Mouse (Mus musculus) heart, embryonic 10.5 days (tissue): ENCODE data around the gene Trim28. TPM values are rescaled to one million over a fixed set of nuclear protein-coding genes. Genes with fewer than 3 reads are reported as not detected.

Source experiments
- DNase-seq: peaks from one replicate; pipeline ENCODE4 v3.0.0-alpha.2; 2017; ENCODE audit warnings: low spot score
- H3K27ac ChIP-seq: fragments of 300-500 bp; sonication (generic); 2 replicates; pipeline ENCODE4 v1.5.1; 2016; ENCODE audit warnings: mild to moderate bottlenecking
- H3K27me3 ChIP-seq: fragments of 300-500 bp; sonication (generic); 2 replicates; pipeline ENCODE4 v1.6.1; 2016; ENCODE audit warnings: mild to moderate bottlenecking; ENCODE audit not compliant: poor library complexity, insufficient read depth, severe bottlenecking
- H3K36me3 ChIP-seq: fragments of 300-500 bp; sonication (generic); 2 replicates; pipeline ENCODE4 v1.6.1; 2016; ENCODE audit warnings: mild to moderate bottlenecking, moderate library complexity
- H3K4me1 ChIP-seq: fragments of 300-500 bp; sonication (generic); 2 replicates; pipeline ENCODE4 v1.6.1; 2016; ENCODE audit warnings: mild to moderate bottlenecking
- H3K4me3 ChIP-seq: fragments of 300-500 bp; sonication (generic); 2 replicates; pipeline ENCODE4 v1.5.1; 2016; ENCODE audit warnings: mild to moderate bottlenecking, moderate library complexity
- H3K9me3 ChIP-seq: fragments of 300-500 bp; sonication (generic); 2 replicates; pipeline ENCODE4 v1.6.1; 2016; ENCODE audit warnings: mild to moderate bottlenecking, moderate library complexity
- WGBS: fragments of 180-500 bp; shearing (Covaris S2); methylation state at CpG from one replicate; pipeline ENCODE4 v1.1.7; 2016; 5-methylcytosine and 5-hydroxymethylcytosine counted together
- polyA plus RNA-seq: library from polyadenylated mRNA; unstranded; fragments of >200 nt; fragmentation: Nextera tagmentation; extraction: Ambion mirVana; gene quantifications from 2 replicates; pipeline ENCODE4 v1.2.1, GENCODE M21; 2016

Gene Trim28
- polyA plus RNA-seq, 1 experiment from 2014 or later: 367 TPM

DNA sequence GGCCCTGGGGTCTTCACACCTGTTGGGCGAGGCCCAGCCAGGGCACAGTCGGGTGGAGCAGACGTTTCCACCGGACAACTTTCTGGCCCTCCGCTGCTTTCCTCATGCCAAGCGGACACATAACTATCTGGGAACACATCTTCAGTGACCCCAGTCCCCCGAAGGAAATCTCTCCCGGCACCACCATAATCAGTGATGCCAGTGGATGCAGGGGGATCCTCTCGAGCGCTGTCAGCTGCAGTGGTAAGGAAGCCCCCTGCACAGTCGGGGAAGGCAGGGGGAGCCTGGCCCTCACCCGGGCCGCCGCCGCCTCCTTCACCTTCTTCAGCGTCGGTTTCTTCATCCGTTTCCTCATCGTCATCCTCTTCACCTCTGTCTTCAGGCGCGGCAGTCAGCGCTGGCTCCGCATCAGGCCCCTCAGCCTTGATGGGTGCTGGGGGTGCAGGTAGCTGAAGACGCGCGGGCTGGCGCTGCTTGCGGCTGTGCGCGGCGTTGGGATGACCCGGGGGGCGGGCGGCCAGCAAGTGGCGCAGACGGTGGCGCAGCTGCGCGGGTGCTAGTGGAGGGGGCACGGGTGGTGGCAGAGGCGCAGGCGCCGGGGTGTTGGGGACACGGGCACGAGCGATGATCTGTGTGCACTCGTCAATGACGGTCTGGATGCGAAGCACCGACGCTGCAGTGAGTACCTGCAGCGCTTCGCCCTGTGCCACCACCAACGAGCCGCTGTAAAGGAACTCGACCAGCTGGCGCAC, 8.6 kb downstream of the Trim28 start:
- peaks cover 27% of the 10 kb centered on the region for H3K27me3 ChIP-seq
- H3K4me1 ChIP-seq: peaks cover 18% of the 10 kb centered on the region
- H3K4me3 ChIP-seq: peak overlapping the region; percentile 47
- H3K27ac ChIP-seq: no peak overlapping the region
- whole genome bisulfite sequencing: 30% methylated on average over 57 of the region's 57 CpGs
- H3K9me3 ChIP-seq: peaks cover 3% of the 10 kb centered on the region; the same call in 1 of the 2 replicates
- no peak for DNase-seq
- H3K36me3 ChIP-seq: peaks cover 33% of the 10 kb centered on the region

DNA sequence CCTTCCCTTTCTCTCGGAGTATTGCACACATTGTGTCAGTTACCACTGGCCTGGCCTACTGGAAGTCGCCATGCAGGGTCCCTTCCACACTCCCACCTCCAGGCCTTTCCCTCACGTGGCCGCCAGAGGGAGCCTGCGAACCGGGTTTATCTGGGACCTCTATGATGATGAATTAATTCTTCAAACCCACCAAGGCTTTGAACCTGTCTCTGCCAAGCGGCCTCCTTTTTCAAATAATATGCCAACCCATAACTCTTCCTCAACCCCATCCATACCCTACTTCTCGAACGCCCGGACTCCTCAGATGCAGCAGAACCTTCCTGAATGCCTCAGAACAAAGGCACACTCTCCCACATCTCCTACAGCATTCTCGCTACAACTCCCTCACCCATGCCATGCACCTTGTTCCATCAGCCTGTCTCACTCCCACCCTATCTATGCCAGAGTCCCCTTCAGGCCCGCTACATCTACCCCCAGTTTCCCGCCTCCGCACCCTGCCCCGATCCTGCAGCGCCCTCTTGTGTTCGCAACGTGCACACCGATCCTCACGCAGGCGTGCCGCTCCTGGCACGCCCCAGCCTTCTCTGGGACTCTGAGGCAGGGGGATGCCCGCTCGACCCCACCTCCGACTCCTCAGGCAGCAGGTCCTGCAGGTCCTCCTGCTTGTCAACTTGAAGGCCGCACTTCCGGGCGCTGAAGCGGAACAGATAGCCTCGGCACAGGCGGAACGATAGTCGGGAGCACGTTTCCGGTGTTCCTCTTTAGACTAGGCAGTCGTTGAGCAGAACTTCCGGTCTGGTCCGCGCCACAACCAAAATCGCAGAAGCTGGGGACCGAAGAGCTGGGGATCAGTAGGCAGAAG, 10.5 kb downstream of the Trim28 start:
- peaks cover 27% of the 10 kb centered on the region for H3K27me3 ChIP-seq
- H3K27ac ChIP-seq: peak overlapping the region; percentile 96
- WGBS: under 1% methylated on average over 42 of the region's 42 CpGs
- peaks cover 3% of the 10 kb centered on the region; the same call in 1 of the 2 replicates for H3K9me3 ChIP-seq
- peak overlapping the region; percentile 82 for H3K4me3 ChIP-seq
- peaks cover 33% of the 10 kb centered on the region for H3K36me3 ChIP-seq
- DNase-seq: peak; percentile 98
- peaks cover 18% of the 10 kb centered on the region for H3K4me1 ChIP-seq

DNA sequence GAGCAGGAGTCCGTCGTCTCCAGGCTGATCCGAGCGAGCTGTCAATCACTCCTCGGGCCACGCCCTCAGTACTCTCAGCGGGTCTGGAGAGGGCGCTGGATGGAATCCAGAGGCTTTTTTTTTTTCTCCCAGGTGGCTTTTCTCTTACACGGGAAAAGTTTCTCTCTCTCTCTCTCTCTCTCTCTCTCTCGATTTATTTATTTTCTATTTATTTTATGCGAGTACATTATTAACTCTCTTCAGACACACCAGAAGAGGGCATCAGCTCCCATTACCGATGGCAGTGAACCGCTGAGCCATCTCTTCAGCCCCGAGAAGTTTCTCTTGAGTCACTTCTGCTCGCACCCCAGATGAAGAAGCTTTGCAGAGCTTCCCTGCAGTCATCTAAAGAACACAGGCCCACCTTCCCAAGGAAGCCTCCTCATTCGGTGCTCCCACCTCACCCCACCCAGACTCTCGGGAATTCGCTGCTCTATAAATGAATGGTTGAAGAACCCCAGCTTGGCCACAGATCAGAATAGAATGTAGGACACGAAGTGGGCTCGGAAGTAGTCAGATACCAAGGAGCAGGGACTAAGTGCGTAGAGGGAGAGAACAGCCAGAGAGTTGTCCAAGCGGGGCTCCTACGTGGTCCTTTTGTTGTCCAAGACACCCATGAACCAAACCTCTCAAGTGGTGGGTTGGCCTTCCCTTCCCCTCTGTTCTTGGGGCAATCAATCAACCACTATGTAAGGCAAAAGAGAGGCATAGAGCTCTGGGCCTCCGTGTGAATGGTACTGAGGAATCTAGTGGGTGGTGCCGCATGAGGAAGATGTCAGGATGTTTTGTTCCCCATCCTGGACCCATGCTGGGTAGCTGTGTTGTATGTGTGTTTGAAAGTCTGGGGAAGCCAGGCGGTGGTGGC, 11.3 kb downstream of the Trim28 start, which contains the start of gene Zbtb45:
TSS of gene Zbtb45 (minus strand) at position 30 of the 904 bp plus-strand sequence.
- Histone ChIP-seq H3K36me3 (peaks cover 26% of the 10 kb centered on the region), H3K4me1 (peaks cover 18% of the 10 kb centered on the region), H3K4me3 (peak within 1 kb of the TSS; percentile 82), H3K27ac (peak within 1 kb of the TSS; percentile 96), H3K27me3 (peaks cover 27% of the 10 kb centered on the region), H3K9me3 (peaks cover 3% of the 10 kb centered on the region; the same call in 1 of the 2 replicates)
- no peak for DNase-seq
- WGBS: 18% methylated on average over 26 of the region's 26 CpGs

DNA sequence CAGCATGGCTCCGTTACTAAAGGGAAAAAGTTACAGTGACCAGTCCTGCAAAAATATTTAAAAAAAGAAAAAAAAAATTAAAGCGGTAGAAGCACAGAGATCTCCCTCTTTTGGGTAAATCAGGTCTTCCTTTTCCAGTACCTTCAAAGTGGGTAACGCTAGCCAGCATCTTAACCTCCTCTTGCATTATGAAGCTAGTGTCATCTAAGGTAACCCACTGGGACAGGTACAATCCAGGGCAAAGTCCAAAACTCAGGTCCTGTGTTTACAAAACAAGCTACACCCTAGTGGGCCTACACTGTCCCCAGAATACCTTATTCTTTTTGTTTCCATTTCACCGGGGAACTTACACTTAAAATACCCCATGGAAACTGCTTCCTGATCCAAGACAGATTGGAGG, 14.8 kb downstream of the Trim28 start:
- Histone ChIP-seq H3K27ac (no peak overlapping the region), H3K36me3 (no peaks in the 10 kb centered on the region), H3K4me1 (peaks cover 6% of the 10 kb centered on the region; the same call in 1 of the 2 replicates), H3K27me3 (no peaks in the 10 kb centered on the region), H3K9me3 (peaks cover 3% of the 10 kb centered on the region; the same call in 1 of the 2 replicates), H3K4me3 (no peak overlapping the region)
- DNase-seq: no peak
- WGBS: 59% methylated on average over 4 of the region's 4 CpGs

DNA sequence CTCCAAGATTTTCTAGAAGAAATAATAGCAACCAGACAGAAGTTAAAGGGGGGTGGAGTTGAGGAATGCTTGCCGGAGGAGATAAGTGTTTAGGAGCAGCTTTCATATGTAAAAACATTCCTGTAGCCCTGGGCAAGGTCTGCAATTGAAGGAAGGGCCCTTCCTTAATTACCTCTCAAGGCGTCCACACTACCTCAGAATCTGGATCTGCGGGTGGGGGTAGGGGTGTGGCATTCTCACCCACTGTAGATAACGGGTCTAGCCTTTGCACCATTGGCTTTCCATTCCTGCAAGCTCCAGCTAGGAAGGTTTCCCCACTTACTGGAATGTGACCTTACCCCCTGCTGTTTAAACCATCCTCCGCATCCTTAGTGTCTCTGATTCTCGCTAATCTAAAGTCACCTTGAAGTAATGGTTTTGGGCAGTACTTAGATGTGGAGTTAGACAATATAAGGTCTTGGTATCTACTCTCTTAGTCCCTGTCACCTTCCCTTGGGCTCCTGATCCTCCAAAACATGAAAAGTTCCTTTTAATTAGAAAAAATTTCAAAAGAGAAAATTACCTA, 15.4 kb downstream of the Trim28 start:
- peaks cover 6% of the 10 kb centered on the region; the same call in 1 of the 2 replicates for H3K4me1 ChIP-seq
- H3K9me3 ChIP-seq: peaks cover 2% of the 10 kb centered on the region; the same call in 1 of the 2 replicates
- no peaks in the 10 kb centered on the region for H3K27me3 ChIP-seq
- H3K27ac ChIP-seq: no peak overlapping the region
- no peak overlapping the region for H3K4me3 ChIP-seq
- no peaks in the 10 kb centered on the region for H3K36me3 ChIP-seq
- DNase-seq: no peak
- WGBS: 33% methylated on average over 6 of the region's 6 CpGs

DNA sequence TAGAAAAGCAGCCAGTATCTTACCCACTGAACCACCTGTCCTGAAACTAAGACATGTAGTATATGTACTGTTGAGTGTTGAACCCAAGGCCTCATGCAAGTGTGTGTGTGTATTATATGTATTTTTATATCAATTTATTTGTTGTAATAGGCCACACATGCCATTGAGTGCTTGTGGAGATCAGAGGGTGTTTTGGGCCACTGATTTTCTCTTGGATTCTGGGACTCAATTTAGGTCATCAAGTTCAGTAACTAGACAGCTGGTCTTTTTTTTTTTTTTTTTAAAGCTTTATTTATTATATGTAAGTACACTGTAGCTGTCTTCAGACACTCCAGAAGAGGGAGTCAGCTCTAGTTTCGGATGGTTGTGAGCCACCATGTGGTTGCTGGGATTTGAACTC, 16.3 kb downstream of the Trim28 start:
- no peaks in the 10 kb centered on the region for H3K36me3 ChIP-seq
- DNase-seq: no peak
- H3K4me3 ChIP-seq: no peak overlapping the region
- no peak overlapping the region for H3K27ac ChIP-seq
- WGBS: 74% methylated on average over 1 of the region's 1 CpGs
- no peaks in the 10 kb centered on the region for H3K9me3 ChIP-seq
- H3K27me3 ChIP-seq: no peaks in the 10 kb centered on the region
- peaks cover 6% of the 10 kb centered on the region; the same call in 1 of the 2 replicates for H3K4me1 ChIP-seq

DNA sequence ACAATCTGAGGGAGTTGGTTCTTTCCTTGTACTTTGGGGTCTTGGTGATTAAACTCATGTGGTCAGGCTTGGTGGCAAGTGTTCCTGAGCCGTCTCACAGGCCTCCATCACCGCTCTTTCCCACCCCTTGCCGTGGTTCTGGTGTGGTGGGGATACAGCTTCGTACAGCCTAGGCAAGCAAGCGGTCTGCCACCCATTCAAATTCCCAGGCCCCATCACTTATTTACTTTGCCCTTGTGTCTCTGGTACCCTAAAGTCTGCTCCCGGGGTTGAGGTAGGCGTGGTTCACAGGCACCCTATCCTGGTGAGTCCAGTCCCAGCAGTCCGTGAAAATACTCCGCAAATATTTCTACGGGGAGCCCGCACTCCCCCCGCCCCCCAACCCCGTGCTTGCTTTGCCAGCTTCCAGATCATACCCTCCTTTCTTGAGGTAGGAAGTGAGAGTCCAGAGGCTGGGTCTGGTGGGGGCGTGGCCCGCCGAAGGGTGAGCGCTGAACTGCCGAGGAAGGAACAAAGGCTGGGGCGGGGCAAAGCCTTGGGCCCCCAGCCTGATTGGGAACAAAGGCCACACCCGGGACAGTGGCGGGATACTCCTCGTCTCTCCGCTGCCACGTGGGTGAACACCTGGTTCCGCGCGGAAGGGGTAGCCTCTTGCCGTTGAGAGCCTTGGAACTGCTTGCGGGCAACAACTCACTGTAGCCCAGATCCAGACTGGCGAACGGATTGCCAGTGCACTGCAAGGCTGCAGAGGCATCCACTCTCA, 24.0 kb downstream of the Trim28 start:
- DNase-seq: peak; percentile 94
- no peaks in the 10 kb centered on the region for H3K27me3 ChIP-seq
- H3K9me3 ChIP-seq: no peaks in the 10 kb centered on the region
- peak overlapping the region; percentile 75 for H3K4me3 ChIP-seq
- 4% methylated on average over 31 of the region's 31 CpGs for WGBS
- peak overlapping the region; percentile 99 for H3K27ac ChIP-seq
- H3K36me3 ChIP-seq: peaks cover 27% of the 10 kb centered on the region
- H3K4me1 ChIP-seq: peaks cover 18% of the 10 kb centered on the region

DNA sequence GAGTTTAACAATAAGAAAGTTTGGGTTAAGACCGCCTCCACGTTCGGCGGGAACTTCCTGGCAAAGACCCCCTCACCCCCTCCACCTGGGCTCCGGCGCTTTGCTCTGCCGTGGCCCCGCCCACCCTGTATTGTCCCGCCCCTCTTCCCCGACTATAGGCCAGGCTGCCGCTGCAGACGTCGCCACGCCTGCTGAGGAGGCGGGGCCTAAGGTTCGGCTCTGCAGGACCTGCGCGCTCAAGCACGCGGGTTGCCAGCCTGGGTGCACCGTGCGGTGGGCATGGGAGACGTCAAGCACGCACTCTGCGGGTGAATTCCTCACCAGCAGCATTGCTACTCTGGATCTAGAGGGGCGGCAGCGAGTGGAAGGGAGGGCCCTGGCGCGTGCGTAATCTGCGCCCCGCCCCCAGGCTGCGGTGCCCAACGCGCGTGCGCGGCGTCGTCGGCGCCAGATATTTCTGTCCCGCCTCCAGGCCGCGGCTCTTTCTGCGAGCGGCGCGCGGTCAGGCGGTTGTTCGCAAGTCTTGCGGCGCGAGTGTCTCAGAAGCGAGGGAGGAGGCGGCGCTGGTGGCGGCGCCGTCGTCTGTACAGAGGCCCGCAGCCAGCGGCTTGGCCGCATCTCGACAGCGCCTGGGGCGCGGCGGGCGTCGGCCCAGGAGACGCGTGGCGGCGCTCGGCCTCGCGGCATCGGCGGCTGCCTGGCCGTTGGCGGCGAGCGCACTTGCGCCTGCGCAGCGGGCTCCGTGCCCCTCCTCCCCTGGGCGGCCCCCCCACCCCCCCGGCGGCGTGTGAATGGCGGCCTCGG, 25.2 kb downstream of the Trim28 start:
- Histone ChIP-seq H3K9me3 (no peaks in the 10 kb centered on the region), H3K27me3 (no peaks in the 10 kb centered on the region), H3K27ac (peak overlapping the region; percentile 99), H3K36me3 (peaks cover 39% of the 10 kb centered on the region), H3K4me3 (peak overlapping the region; percentile 75), H3K4me1 (peaks cover 18% of the 10 kb centered on the region)
- DNase-seq: peak; percentile 97
- WGBS: under 1% methylated on average over 94 of the region's 95 CpGs

DNA sequence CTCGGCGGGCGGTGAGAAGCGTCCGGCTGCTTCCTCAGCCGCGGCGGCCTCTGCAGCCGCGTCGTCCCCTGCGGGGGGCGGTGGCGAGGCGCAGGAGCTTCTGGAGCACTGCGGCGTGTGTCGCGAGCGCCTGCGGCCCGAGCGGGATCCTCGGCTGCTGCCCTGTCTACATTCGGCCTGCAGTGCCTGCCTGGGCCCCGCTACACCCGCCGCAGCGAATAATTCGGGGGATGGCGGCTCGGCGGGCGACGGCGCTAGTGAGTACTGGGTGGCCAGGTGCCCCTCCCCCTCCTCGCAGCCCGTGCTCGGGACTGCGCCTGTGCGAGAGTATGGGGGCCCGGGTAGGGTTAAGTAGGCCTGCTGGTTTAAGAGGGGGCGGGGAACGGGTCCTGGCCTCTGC, 25.9 kb downstream of the Trim28 start:
- peaks cover 18% of the 10 kb centered on the region for H3K4me1 ChIP-seq
- peak overlapping the region; percentile 99 for H3K27ac ChIP-seq
- under 1% methylated on average over 41 of the region's 44 CpGs for WGBS
- peak; percentile 89 for DNase-seq
- H3K36me3 ChIP-seq: peaks cover 46% of the 10 kb centered on the region
- H3K4me3 ChIP-seq: peak overlapping the region; percentile 75
- no peaks in the 10 kb centered on the region for H3K27me3 ChIP-seq
- no peaks in the 10 kb centered on the region for H3K9me3 ChIP-seq

DNA sequence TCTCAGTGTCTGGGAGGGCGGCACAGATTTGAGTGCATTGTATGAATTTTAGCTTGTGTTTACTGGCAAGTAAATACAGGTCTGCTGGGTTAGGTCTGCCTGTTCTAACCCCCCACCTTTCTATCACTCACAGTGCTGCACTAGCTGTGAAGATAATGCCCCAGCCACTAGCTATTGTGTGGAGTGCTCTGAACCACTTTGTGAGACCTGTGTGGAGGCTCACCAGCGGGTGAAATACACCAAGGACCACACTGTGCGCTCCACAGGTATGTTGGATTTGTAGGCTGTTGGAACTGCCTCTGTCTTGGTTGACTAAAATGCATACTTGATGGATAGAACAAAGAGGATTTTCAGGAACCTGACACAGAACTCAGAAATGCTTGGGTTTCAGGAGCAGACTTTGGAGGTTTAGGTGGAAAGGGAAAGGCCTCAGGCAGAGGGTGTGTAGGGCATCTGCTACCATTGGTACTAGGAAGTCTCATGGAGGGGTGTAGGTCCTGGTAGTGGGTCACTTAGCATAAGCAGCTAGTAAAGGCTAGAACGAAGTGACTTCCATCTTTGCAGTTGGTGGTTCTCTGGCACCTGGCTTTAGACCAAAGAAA, 26.7 kb downstream of the Trim28 start:
- no peak for DNase-seq
- WGBS: 32% methylated on average over 4 of the region's 4 CpGs
- peak overlapping the region; percentile 99 for H3K27ac ChIP-seq
- H3K36me3 ChIP-seq: peaks cover 54% of the 10 kb centered on the region
- H3K27me3 ChIP-seq: no peaks in the 10 kb centered on the region
- peak overlapping the region; percentile 75 for H3K4me3 ChIP-seq
- no peaks in the 10 kb centered on the region for H3K9me3 ChIP-seq
- H3K4me1 ChIP-seq: peaks cover 18% of the 10 kb centered on the region
